Mouse (Mus musculus) olfactory bulb, adult 2 months (tissue): Measurements from ENCODE around the gene Vps26a. TPM values are rescaled to one million over a fixed set of nuclear protein-coding genes. Genes with fewer than 3 reads are reported as not detected.
"Not testable (repeated sequence)": the region's sequence is repeated elsewhere in the genome, so short reads cannot be mapped to it uniquely, and the experiment has no call there.

Experiments used
- H3K27ac ChIP-seq: fragments of 200-500 bp; 2 replicates; pipeline ENCODE4 v1.5.1; 2012; ENCODE audit warnings: low read depth, low read length; ENCODE audit not compliant: insufficient read depth
- H3K4me1 ChIP-seq: fragments of 200-500 bp; 2 replicates; pipeline ENCODE4 v1.6.1; 2012; ENCODE audit warnings: low read length; ENCODE audit not compliant: control insufficient read depth, insufficient read depth
- H3K4me3 ChIP-seq: fragments of 200-500 bp; 2 replicates; pipeline ENCODE4 v1.5.1; 2012; ENCODE audit warnings: mild to moderate bottlenecking, low read depth, low read length, moderate library complexity; ENCODE audit not compliant: insufficient read depth
- CTCF ChIP-seq: fragments of 200-500 bp; IDR thresholded peaks from 2 replicates; pipeline ENCODE4 v1.5.1; 2012; ENCODE audit warnings: low read depth, mild to moderate bottlenecking, low read length, moderate library complexity; ENCODE audit not compliant: insufficient read depth
- POLR2A ChIP-seq: fragments of 200-500 bp; IDR thresholded peaks from 2 replicates; pipeline ENCODE4 v1.6.1; 2012; ENCODE audit warnings: mild to moderate bottlenecking, low read depth, low read length, moderate library complexity; ENCODE audit not compliant: insufficient read depth
- WGBS: fragments of 180-500 bp; shearing (Covaris S2); methylation state at CpG from one replicate; pipeline ENCODE4 v1.1.7; 2018; 5-methylcytosine and 5-hydroxymethylcytosine counted together
- polyA plus RNA-seq: library from polyadenylated mRNA; stranded (reverse); fragments of >200 nt; gene quantifications from 2 replicates; pipeline ENCODE4 v1.2.4, GENCODE M21; 2012; ENCODE audit warnings: low replicate concordance; ENCODE audit not compliant: missing spikeins, insufficient read depth, insufficient read length

The Vps26a gene
- polyA plus RNA-seq, 1 experiment: not detected

GRCm38 (mm10) chr10:62503836-62504628 is 17.4 kb upstream of the Vps26a start:
- H3K4me3 ChIP-seq: no peak overlapping the region
- WGBS: 77% methylated on average over 12 of the region's 12 CpGs
- no peak overlapping the region for H3K27ac ChIP-seq
- no peak for TF ChIP-seq POLR2A
- 0 out of 2 replicates have a peak, but pooled peaks cover 3% of the 10 kb centered on the region for H3K4me1 ChIP-seq

- TF ChIP-seq CTCF (no peak), POLR2A (no peak)
- 90% methylated on average over 4 of the region's 4 CpGs for WGBS
Observed at GRCm38 (mm10) chr10:62503353-62503752, 16.7 kb upstream of the Vps26a start.

GRCm38 (mm10) chr10:62501951-62502350 is 15.3 kb upstream of the Vps26a start:
- H3K4me1 ChIP-seq: no peaks in the 10 kb centered on the region
- TF ChIP-seq POLR2A (no peak), CTCF (no peak)
- 84% methylated on average over 7 of the region's 7 CpGs for WGBS
- no peak overlapping the region for H3K4me3 ChIP-seq
- no peak overlapping the region for H3K27ac ChIP-seq

More at GRCm38 (mm10) chr10:62503353-62503752, 16.7 kb upstream of the Vps26a start:
- Histone ChIP-seq H3K4me1 (0 out of 2 replicates have a peak, but pooled peaks cover 1% of the 10 kb centered on the region), H3K4me3 (no peak overlapping the region), H3K27ac (no peak overlapping the region)

- no peaks in the 10 kb centered on the region for H3K4me1 ChIP-seq
- H3K27ac ChIP-seq: no peak overlapping the region
- 89% methylated on average over 9 of the region's 9 CpGs for WGBS
- H3K4me3 ChIP-seq: no peak overlapping the region
- TF ChIP-seq CTCF (no peak), POLR2A (no peak)
Observed at GRCm38 (mm10) chr10:62500916-62501615, 14.5 kb upstream of the Vps26a start.

- Histone ChIP-seq H3K4me1 (no peaks in the 10 kb centered on the region), H3K4me3 (no peak overlapping the region), H3K27ac (no peak overlapping the region)
- WGBS: 20% methylated on average over 15 of the region's 15 CpGs
- TF ChIP-seq POLR2A (no peak), CTCF (0 out of 2 replicates have a peak, but pooled peaks have one; percentile 9)
Observed at GRCm38 (mm10) chr10:62500088-62500915, 13.7 kb upstream of the Vps26a start.

- H3K27ac ChIP-seq, H3K4me3 ChIP-seq, H3K4me1 ChIP-seq: not testable (repeated sequence)
- 91% methylated on average over 3 of the region's 3 CpGs for WGBS
Observed at GRCm38 (mm10) chr10:62491681-62492080, 5.1 kb upstream of the Vps26a start.

- Histone ChIP-seq H3K27ac (no peak overlapping the region), H3K4me3 (no peak overlapping the region), H3K4me1 (peaks cover 2% of the 10 kb centered on the region; the same call in 1 of the 2 replicates)
- TF ChIP-seq CTCF: no peak
- no peak for TF ChIP-seq POLR2A
- 21% methylated on average over 1 of the region's 1 CpGs for WGBS
Observed at GRCm38 (mm10) chr10:62488266-62488665, 1.7 kb upstream of the Vps26a start.

- TF ChIP-seq POLR2A (no peak), CTCF (no peak)
- peaks cover 2% of the 10 kb centered on the region; the same call in 1 of the 2 replicates for H3K4me1 ChIP-seq
- H3K27ac ChIP-seq: peak overlapping the region; percentile 3
- peak overlapping the region; percentile 65 for H3K4me3 ChIP-seq
- WGBS: under 1% methylated on average over 48 of the region's 48 CpGs
Observed at GRCm38 (mm10) chr10:62485878-62486582, 575 bp downstream of the Vps26a start.
